Mouse (Mus musculus): ENCODE measurements at regions not wholly inside any gene's neighbourhood (a gene's known extent, or its start where the extent isn't known, plus 50 kb on each side); places are given as distances from the start of the nearest gene placed in this dataset.

- H3K27ac ChIP-seq (replicated peaks) = no peak overlapping the region
- no peaks in the 10 kb centered on the region for H3K36me3 ChIP-seq (replicated peaks)
- H3K9me3 ChIP-seq = no peaks in the 10 kb centered on the region
- DNase-seq (ENCODE audit: low spot score) = no peak
- no peaks in the 10 kb centered on the region for H3K4me1 ChIP-seq
- 89% methylated on average over 1 of the region's 1 CpGs for WGBS
- no peaks in the 10 kb centered on the region for H3K27me3 ChIP-seq (replicated peaks; ENCODE audit: low read depth, poor library complexity, severe bottlenecking)
- no peak overlapping the region for H3K4me3 ChIP-seq
Observed at GRCm38 (mm10) chr7:64075696-64076313, 77.8 kb upstream of the Trpm1 start.

DNA sequence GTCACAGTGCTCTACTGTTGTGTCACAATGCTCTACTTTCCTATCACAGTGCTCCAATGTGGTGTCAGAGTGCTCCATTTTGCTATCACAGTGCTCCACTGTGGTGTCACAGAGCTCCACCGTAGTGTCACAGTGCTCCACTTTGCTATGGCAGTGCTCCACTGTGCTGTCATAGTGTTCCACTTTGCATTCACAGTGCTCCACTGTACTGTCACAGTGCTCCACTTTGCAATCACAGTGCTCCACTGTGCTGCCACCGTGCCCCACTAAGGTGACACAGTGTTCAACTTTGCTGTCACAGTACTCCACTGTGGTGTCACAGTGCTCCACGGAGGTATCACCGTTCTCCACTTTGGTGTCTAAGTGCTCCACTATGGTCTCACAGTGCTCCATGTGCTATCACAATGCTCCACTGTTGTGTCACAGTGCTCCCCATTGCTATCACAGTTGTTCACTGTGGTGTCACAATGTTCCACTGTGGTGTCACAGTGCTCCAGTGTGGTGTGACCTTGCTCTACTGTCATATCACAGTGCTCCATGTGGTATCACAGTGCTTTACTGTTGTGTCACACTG lies 78.9 kb upstream of the Trpm1 start:
- 89% methylated on average over 4 of the region's 4 CpGs for WGBS
- H3K4me3 ChIP-seq = no peak overlapping the region
- no peak for DNase-seq (ENCODE audit: low spot score)
- H3K9me3 ChIP-seq = no peaks in the 10 kb centered on the region
- no peaks in the 10 kb centered on the region for H3K36me3 ChIP-seq (replicated peaks)
- H3K27me3 ChIP-seq (replicated peaks; ENCODE audit: low read depth, poor library complexity, severe bottlenecking) = no peaks in the 10 kb centered on the region
- no peaks in the 10 kb centered on the region for H3K4me1 ChIP-seq
- H3K27ac ChIP-seq (replicated peaks) = no peak overlapping the region

DNA sequence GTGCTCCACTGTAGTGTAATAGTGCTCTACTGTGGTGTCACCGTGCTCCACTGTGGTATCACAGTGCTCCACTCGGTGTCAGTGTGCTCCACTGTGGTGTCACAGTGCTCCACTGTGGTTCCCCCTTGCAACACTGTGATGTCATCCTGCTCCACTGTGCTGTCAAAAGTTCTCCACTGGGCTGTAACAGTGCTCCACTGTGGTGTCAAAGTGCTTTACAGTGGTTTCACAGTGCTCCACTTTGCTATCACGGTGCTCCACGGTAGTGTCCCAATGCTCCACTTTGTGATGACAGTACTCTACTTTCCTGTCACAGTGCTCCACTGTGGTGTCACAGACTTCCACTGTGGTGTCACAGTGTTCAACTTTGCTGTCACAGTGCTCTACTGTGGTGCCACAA lies 79.4 kb upstream of the Trpm1 start:
- WGBS = 89% methylated on average over 4 of the region's 4 CpGs
- Histone ChIP-seq H3K4me3 (no peak overlapping the region), H3K27me3 (replicated peaks; ENCODE audit: low read depth, poor library complexity, severe bottlenecking) (no peaks in the 10 kb centered on the region), H3K27ac (replicated peaks) (no peak overlapping the region), H3K36me3 (replicated peaks) (no peaks in the 10 kb centered on the region), H3K4me1 (no peaks in the 10 kb centered on the region), H3K9me3 (no peaks in the 10 kb centered on the region)
- DNase-seq (ENCODE audit: low spot score) = no peak

DNA sequence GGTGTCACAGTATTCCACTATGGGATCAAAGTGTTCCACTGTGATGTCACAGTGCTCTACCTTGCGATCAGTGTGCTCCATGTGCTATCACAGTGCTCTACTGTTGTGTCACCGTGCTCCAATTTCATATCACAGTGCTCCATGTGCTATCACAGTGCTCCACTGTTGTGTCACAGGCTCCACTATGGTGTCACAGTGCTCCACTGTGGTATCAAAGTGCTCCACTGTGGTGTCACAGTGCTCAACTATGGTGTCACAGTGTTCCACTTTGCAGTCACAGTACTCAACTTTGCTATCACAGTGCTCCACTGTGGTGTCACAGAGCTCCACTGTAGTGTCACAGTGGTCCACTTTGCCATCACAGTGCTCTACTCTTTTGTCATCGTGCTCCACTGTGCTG lies 79.9 kb upstream of the Trpm1 start:
- Histone ChIP-seq H3K27me3 (replicated peaks; ENCODE audit: low read depth, poor library complexity, severe bottlenecking) (no peaks in the 10 kb centered on the region), H3K4me3 (no peak overlapping the region), H3K4me1 (no peaks in the 10 kb centered on the region), H3K9me3 (no peaks in the 10 kb centered on the region), H3K27ac (replicated peaks) (no peak overlapping the region), H3K36me3 (replicated peaks) (no peaks in the 10 kb centered on the region)
- peak; percentile 5 for DNase-seq (ENCODE audit: low spot score)
- WGBS = 79% methylated on average over 3 of the region's 3 CpGs

DNA sequence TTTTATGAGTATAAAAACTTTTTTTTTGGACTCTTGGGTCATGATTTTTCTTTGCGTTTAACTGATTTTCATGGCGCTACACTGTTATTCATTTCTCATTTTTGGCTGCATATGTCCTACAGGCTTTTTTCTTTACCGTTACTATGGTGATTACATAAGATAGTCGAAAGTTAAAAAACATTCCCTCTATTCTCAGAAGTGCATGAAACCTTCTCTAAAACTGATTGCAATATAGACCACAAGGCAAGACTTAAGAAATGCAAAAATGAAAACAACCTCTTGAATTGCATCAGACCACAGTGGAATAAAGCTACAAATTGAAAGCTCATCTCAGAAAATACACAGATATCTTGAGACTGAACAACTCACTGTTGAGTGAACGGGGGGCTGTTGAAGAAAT lies 82.7 kb upstream of the Trpm1 start:
- Histone ChIP-seq H3K27ac (replicated peaks) (no peak overlapping the region), H3K4me1 (no peaks in the 10 kb centered on the region), H3K4me3 (no peak overlapping the region), H3K27me3 (replicated peaks; ENCODE audit: low read depth, poor library complexity, severe bottlenecking) (no peaks in the 10 kb centered on the region), H3K36me3 (replicated peaks) (no peaks in the 10 kb centered on the region), H3K9me3 (no peaks in the 10 kb centered on the region)
- DNase-seq (ENCODE audit: low spot score) = no peak
- 91% methylated on average over 5 of the region's 5 CpGs for WGBS

DNA sequence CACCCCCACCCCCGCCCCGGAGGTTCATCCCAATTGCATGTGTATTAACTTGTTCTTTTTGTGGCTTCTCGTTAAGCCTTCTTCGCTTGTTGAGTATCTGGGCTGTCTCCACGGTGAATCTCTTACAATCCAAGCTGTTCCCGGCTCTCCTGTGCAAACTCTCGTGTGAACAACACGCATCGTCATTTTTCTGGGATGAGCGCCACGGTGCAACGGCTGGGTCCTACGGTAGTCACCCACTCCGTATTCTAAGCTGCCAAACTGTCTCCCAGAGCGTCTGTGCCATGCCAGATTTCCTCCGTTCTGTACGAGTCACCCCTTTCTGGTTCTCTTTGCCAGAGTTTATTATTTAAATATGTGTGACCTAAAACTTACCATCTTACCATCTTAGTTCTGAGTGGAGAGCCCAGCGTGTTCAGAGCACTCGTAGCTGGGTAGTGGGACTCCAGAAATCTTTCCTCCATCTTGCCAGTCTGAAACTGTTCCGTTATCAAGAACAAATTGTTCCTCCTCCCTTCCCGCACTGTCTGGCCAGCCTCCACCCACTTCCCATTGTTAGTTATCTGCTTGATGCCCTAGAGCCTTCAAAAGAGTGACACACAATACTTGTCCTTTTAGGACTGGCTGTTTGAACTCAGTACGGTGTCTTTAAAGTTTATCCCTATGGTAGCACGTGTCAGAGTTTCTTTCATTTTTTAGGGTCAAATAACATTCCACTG lies 87.9 kb upstream of the Trpm1 start:
- Histone ChIP-seq H3K4me3 (no peak overlapping the region), H3K27ac (replicated peaks) (no peak overlapping the region), H3K4me1 (no peaks in the 10 kb centered on the region), H3K36me3 (replicated peaks) (no peaks in the 10 kb centered on the region), H3K9me3 (no peaks in the 10 kb centered on the region), H3K27me3 (replicated peaks; ENCODE audit: low read depth, poor library complexity, severe bottlenecking) (no peaks in the 10 kb centered on the region)
- WGBS = 90% methylated on average over 23 of the region's 23 CpGs
- DNase-seq (ENCODE audit: low spot score) = no peak

- no peak for DNase-seq (ENCODE audit: low spot score)
Observed at GRCm38 (mm10) chr7:64064460-64065241, 89.0 kb upstream of the Trpm1 start.

DNA sequence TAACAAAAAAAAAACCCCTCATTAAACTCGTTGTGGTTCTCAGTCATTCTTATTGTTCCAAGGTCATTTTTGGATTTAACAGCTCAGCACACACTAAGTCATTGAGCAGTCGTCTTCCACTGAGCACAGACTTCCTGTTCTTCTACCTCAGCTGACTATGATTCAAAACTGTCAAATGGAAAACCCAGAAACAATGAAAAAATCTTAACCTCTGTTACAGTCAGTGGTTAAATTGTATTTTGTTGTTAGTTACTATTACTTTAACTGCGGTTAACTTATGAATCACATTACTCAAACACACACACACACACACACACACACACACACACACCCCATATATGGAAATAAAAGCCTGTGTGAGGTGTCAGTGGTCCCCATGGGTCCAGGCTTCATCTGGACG lies 92.5 kb upstream of the Trpm1 start:
- DNase-seq (ENCODE audit: low spot score) = no peak
- 85% methylated on average over 4 of the region's 4 CpGs for WGBS
- Histone ChIP-seq H3K27ac (replicated peaks) (no peak overlapping the region), H3K4me3 (no peak overlapping the region), H3K4me1 (peaks cover 11% of the 10 kb centered on the region), H3K36me3 (replicated peaks) (no peaks in the 10 kb centered on the region), H3K27me3 (replicated peaks; ENCODE audit: low read depth, poor library complexity, severe bottlenecking) (no peaks in the 10 kb centered on the region), H3K9me3 (no peaks in the 10 kb centered on the region)

More at GRCm38 (mm10) chr7:64064460-64065241, 89.0 kb upstream of the Trpm1 start:
- 88% methylated on average over 7 of the region's 7 CpGs for WGBS
- Histone ChIP-seq H3K36me3 (replicated peaks) (no peaks in the 10 kb centered on the region), H3K9me3 (no peaks in the 10 kb centered on the region), H3K4me1 (no peaks in the 10 kb centered on the region), H3K4me3 (no peak overlapping the region), H3K27me3 (replicated peaks; ENCODE audit: low read depth, poor library complexity, severe bottlenecking) (no peaks in the 10 kb centered on the region), H3K27ac (replicated peaks) (no peak overlapping the region)

DNA sequence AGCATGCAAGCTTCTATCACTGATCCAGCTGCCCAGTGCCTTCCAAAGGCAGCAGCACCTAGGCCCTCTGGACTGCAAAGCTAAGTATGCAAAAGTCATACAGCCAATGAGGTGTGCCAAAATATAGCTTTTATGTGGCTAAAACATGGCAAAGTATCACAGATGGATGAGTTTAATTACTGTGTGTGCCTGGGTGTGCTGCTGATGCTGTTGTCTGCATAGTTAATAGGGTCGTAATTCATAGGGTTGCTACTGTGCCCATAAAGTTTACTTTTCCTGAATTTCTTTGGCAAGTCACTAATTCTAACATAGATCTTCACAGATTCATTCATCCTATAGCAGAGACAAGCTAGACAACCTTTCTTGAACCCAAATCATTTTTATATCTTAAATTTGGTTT lies 93.1 kb upstream of the Trpm1 start:
- H3K27ac ChIP-seq (replicated peaks) = no peak overlapping the region
- H3K27me3 ChIP-seq (replicated peaks; ENCODE audit: low read depth, poor library complexity, severe bottlenecking) = no peaks in the 10 kb centered on the region
- no peaks in the 10 kb centered on the region for H3K36me3 ChIP-seq (replicated peaks)
- H3K4me3 ChIP-seq = no peak overlapping the region
- WGBS = 91% methylated on average over 1 of the region's 1 CpGs
- DNase-seq (ENCODE audit: low spot score) = no peak
- H3K9me3 ChIP-seq = no peaks in the 10 kb centered on the region
- H3K4me1 ChIP-seq = peaks cover 11% of the 10 kb centered on the region

DNA sequence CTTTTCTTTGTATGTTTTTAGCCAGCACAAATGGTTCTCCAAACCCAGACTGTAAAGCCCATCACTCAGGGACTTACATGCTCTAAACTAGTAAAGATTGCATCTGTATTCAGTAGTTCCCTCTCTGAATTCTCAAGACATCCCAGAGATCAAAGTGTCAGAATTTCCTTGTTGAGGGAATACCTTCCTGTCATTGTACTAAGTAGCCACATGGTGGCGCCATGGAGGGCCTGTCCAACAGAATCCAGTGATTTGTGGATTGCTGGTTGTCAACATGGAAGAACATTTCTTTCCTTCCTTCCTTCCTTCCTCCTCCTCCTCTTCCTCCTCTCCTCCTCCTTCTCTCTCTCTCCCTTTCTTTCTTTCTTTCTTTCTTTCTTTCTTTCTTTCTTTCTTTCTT lies 93.6 kb upstream of the Trpm1 start:
- Histone ChIP-seq H3K27me3 (replicated peaks; ENCODE audit: low read depth, poor library complexity, severe bottlenecking) (no peaks in the 10 kb centered on the region), H3K36me3 (replicated peaks) (no peaks in the 10 kb centered on the region), H3K4me3 (no peak overlapping the region), H3K27ac (replicated peaks) (no peak overlapping the region), H3K9me3 (no peaks in the 10 kb centered on the region), H3K4me1 (peaks cover 11% of the 10 kb centered on the region)
- peak; percentile 40 for DNase-seq (ENCODE audit: low spot score)
- 0% methylated on average over 1 of the region's 1 CpGs for WGBS

GRCm38 (mm10) chr7:64058282-64058872 lies 95.3 kb upstream of the Trpm1 start:
- Histone ChIP-seq H3K27ac (replicated peaks) (peak overlapping the region; percentile 72), H3K4me3 (no peak overlapping the region), H3K27me3 (replicated peaks; ENCODE audit: low read depth, poor library complexity, severe bottlenecking) (no peaks in the 10 kb centered on the region), H3K36me3 (replicated peaks) (no peaks in the 10 kb centered on the region), H3K9me3 (no peaks in the 10 kb centered on the region), H3K4me1 (peaks cover 11% of the 10 kb centered on the region)
- no peak for DNase-seq (ENCODE audit: low spot score)
- WGBS = 35% methylated on average over 4 of the region's 4 CpGs

- H3K27ac ChIP-seq (replicated peaks) = peak overlapping the region; percentile 72
- H3K36me3 ChIP-seq (replicated peaks) = no peaks in the 10 kb centered on the region
- no peak for DNase-seq (ENCODE audit: low spot score)
- H3K4me1 ChIP-seq = peaks cover 11% of the 10 kb centered on the region
- 53% methylated on average over 4 of the region's 4 CpGs for whole genome bisulfite sequencing
- H3K27me3 ChIP-seq (replicated peaks; ENCODE audit: low read depth, poor library complexity, severe bottlenecking) = no peaks in the 10 kb centered on the region
- H3K9me3 ChIP-seq = no peaks in the 10 kb centered on the region
- H3K4me3 ChIP-seq = no peak overlapping the region
Observed at GRCm38 (mm10) chr7:64057873-64058272, 95.8 kb upstream of the Trpm1 start.

Measured in embryonic facial prominence, embryonic 10.5 days (tissue).